Mouse (Mus musculus) layer of hippocampus, postnatal 14 days (tissue): ENCODE results near the gene Disc1. TPM values are rescaled to one million over a fixed set of nuclear protein-coding genes. Genes with fewer than 3 reads are reported as not detected.

ENCODE experiments used
- DNase-seq, 2 experiments: peaks; one replicate each; pipeline ENCODE4 v3.0.0; 2021 to 2022; ENCODE audit warnings: low spot score in 2 of 2, mixed read lengths in 1 of 2
- long read RNA-seq, 2 experiments: library from polyadenylated mRNA; stranded (forward); transcript quantifications; one replicate each; pipeline ENCODE4 v2.0.0; 2021
- total RNA-seq, 2 experiments: library from RNA; stranded (reverse); gene quantifications; 2 replicates each; pipeline ENCODE4 v1.2.3; 2021

The Disc1 gene
- total RNA-seq, result 1 to 10 TPM; 4.5 to 5.7 TPM
- long read RNA-seq, experiment 1, partial matches to known transcripts, result 0 of 1 reads
- long read RNA-seq, experiment 1, other reads (novel, unspliced or antisense), result 1 of 1 reads
- long read RNA-seq, experiment 2, result 0 reads

DNA sequence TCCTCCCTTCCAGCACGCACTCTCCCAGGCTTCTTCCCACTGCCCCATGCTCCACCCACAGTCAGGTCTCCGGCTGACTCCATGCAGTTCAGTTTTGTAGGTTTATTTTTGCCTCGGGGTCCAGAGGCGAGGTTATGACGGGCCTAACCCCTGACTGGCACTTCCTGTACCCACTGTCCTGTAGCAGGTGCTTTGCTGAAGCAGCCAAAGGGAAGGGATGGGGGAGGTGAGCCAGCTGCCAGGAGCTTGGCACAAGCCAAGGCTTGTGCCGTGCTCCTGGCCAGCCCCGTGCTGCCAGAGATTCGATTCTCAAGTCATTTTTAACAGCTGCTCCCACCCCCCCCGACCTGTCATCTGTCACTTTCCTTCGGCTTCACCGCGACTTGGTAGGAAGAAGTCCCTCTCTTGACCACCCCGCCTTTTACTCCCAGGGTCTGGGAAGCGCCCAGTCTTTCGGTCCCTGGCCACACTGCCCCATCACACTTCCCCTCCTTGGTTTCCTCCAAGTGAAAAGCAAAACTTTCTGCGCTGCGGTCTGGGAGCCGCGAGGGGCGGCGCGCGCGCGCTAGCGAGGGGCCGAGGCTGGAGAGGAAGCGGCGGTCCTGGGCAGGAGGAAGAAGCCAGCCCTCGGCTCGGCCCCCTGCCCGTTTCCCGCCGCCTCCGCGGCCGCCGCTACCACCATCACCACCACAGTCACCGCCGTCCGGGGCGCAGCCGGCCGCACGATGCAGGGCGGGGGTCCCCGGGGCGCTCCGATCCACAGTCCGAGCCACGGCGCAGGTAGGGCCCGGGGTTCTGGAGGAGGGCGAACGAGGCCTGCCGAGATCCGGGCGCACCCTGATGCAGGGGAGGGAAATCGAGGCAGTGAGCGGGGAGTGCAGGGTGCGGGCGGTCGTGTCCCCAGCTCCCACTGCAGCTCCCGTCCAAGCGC is at the start of gene Disc1:
Gene Disc1 (plus strand): TSS at position 691 of the 931 bp plus-strand sequence.
- peak in 1 of 2 experiments; percentile 50 for DNase-seq

DNA sequence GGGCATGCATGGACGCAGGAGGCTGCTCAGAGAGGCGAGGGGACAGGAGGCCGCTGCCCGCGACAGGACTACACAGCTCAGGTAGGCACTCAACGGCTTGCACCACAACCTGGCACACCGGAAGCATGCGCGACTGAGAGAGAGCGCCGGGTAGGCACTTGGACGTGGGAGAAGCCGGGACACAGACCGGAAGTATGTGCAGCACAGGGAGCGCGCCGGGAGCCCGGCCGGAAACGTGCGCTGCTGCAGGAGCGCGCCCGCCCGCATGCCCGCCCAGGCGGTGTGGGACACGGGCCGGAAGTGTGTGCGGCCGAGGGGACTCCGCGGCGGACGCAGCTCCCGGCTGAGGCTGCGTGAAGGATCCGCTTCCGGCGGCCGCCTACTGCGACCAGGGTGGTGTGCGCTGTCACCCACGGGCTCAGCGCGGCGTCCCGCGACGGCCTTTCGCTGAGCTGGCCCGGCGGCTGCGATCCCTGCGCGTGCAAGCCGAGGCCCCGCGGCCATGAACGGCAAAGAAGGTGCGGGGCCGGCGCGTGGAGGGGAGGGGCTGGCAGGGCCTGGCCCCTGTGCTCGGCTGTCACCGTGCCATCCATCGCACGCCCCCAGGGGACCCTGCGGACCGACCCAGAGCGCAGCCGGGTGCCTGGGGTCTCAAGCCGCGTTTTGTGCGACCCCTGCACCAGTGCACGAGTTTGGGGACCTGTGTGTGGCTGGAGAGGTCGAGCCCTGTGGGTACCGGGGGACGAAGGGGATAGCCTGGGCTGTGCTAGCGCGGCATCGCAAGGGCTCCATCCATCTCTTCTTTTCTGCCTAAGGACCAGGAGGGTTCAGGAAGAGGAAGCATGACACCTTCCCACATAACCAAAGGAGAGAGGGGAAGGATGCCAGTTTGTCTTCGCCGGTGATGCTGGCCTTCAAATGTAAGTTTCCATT is 41.0 kb upstream of the Disc1 start, which contains the start of gene Tsnax:
Gene Tsnax (plus strand): TSS at position 303 of the 933 bp plus-strand sequence.
- peak; percentile 92 to 94 for DNase-seq

DNA sequence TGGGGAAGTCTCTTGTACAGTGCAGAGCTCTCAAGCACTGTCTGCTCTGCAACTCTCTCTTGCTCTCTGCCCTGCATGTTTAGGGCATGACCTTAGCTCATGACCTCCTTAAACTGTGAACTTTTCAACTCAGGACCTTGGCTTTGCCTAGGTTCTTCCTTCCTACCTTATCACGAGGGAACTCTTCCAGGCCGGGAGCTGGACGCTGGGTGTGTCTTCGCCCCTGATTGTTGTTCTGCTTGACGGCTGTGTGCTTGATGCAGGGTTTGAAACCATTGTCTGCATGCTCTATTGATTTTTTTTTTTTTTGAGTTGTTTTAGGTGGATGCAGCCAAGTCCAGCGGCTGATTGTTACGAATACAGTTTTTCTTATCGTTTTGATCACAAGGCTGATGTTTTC is 29.9 kb upstream of the Disc1 start:
- no peak for DNase-seq

DNA sequence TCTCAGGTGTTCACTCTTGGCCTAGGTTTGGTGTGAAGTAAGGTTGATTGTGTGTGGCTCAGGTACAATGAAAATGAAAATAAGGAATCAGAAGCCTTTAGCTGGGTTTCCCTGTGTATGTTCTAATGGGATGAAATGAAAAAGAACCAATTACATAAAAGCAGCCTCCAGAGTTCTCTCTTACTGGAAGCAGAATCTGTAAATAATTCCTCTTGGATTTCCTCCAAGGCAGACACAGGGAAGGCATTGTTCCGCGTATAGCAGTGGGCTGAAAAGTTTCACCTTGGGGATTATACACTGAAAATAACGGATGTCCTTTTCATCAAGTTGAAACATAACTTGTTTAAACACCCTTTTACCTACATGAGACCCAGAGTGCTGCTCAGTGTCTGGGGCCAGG is 26.8 kb upstream of the Disc1 start:
- DNase-seq, result no peak

DNA sequence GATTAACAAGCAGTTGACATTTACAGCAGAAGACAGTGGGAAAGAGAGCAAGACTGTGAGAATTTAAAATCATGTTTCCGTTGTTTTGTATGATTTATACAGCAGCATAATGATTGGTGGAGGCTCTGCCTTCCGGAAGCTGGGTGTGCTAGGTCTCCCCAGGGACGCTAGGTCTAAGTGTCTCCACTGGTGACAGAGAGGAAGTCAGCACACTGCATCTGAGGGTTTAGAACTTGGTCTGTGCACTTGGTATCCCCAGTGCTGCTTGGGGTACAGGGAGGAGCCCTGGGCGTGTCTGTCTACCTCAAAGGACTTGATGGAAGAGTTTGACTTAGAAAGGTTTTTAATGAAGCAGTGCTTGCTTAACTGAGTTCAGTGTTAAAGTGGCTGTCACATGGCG is 25.2 kb upstream of the Disc1 start:
- DNase-seq, result no peak

DNA sequence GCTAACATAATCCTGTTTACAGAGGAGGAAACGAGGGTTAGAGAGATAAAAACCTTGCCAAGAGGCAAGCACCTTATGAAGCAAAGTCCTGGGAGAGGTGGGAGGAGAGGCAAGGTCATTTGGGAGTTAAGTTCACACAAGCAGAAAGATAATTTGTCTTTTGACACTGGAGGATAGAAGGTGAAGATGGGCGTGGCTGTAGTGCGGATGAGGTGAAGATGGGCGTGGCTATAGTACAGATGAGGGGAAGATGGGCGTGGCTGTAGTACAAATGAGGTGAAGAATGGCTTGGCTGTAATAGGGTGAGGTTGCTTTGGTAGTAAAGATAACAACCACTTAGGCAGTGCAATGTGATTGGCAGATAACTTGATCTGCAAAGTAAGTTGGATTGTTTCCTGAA is 22.7 kb upstream of the Disc1 start:
- DNase-seq, result no peak

DNA sequence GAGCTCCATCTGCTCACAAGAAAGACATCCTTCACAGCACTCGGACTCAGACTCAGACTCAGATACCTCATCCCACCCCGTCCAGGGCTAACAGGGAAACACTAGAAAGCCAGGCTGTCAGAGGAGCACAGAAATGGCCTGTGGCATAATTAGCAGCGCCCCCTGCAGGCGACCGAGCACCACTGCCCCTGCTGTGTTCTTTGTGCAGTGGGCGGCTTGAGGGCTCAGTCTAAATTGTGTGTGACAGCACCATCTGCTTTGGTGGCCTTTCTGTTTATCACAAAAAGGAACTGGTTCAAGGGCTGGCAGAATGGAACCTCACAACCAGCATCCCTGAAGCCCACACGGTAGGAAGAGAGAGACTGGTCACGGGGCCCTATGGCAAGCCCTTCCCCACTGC is 19.3 kb upstream of the Disc1 start:
- DNase-seq, result peak; percentile 67 to 71

DNA sequence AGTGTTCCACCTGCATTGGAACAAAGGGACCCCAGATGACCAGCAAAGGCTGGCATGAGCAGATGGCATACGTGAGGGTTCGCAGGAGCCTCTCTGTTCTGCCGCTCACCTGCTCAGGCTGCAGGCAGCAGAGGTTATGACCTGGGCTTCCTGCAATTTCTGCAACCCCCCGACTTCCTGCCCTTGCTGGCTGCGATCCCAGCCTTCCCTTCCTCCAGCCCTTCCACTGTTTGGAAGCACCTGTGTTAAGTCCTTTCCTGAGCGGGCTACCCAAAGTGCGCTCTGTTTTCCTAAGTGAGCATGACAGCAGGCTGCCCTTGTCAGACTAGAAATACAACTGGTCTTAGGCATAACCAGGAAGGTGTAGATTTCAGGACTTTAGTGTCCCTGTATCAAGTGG is 16.9 kb upstream of the Disc1 start:
- DNase-seq, result no peak

DNA sequence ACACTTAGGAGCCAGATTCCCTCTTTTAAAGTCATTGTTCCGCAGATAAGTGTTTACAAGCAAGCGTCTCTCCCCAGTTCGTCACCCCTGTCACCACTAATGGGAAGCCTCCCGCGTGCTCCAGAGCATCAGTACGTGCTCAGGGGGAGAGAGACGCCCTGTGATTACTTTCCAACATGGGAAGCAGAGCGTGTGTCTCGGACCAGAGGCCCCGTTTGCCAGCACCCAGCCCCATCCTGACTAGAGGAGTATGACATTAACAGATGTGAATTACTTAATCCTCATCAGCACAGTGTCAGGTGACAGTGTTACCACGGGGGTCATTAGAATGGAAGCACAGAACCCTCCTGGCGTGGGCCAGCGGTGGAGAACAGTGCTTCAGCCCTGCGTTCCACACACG is 15.3 kb upstream of the Disc1 start:
- DNase-seq, result no peak

DNA sequence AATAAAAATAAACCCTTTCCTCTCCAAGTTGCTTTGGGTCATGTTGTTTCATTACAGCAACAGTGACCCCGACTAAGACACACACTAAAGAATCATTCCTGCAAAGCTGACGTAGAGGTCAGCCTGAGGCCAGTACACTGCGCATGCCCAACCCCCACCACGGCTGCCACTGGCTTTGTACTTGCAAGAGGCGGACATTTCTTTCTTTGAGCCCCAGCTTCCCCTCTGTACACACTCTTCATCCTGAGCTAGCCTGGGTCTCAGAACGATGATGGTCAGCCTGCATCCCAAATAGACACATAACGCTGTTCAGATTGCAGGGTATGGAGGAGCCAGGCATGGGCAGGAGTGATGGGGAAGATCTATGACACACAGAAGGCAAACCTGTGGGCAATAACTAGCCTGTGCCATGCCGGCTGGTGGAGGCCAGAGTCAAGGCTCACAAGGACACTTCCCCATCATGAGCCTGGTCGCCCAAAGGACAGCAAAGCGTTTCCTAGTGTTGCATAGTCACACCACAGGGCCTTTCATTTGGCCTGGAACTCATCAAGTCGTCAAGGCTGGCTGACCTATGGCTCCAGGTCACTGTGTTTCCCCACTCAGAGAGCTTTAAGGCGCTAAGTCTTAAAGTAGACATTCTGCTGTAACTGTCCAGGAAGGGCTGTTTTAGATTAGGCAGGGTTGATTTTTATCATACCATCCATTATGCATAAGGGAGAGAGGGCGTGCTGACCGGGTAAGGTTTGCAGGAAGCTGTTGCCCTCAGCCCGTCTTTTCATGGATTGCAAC is 13.2 kb upstream of the Disc1 start:
- no peak for DNase-seq

DNA sequence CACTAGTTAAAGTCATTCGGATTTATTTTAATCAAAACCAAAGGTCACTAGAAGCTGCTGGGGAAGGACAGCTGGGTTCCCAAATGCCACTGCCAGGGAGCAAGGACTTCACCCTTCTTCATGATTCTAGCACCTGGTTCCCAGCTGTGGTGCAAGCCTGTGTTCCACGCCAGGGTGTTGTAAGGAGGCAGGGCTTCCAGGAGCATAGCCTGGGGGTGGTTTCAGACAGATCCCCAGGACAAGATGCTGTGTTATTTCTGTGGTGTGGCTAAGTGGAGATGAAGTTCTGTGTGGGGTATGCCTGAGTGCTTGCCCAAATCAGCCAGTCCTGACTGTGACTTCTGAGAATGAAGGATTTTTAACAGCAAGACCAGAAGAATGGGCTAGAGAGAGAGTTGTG is 12.5 kb upstream of the Disc1 start:
- no peak for DNase-seq

DNA sequence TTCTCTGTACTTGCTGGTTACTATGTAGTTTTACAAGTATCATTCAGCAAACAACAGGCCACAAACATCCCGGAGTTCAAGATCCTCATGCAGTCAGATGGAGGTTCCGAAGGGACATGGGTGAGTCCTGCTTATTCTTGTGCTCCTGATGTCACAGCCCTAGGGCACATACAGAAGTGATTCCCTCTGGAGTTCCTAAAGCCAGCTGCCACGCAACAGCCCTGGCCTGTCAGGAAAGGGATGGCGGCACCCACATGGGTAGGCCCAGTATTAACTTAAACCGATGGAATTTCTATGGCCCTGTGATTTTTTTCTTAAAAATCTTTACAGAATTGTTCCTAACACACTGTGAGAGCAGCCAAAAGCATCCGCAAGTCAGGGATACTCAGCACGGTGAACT is 10.6 kb upstream of the Disc1 start:
- DNase-seq, result no peak

DNA sequence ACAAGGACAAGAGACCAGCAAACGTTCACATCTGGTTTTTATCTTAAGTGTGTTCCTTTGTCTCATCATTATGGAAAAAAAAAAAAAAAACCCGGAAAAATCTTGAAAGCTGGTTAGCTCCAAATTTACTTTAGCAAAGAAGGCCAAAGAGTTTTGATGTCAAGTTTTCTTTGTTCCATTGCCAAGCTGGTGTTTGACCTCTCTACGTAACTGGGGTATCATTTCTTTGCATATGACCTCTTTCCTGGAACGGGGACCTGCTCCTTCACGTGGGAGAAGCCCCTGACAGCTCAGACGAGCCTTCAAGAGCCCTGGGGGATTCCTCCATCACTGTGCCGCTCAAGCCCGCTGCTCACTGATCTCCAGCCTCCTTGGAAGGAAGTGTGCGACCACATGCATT is 10.1 kb upstream of the Disc1 start:
- DNase-seq, result no peak

DNA sequence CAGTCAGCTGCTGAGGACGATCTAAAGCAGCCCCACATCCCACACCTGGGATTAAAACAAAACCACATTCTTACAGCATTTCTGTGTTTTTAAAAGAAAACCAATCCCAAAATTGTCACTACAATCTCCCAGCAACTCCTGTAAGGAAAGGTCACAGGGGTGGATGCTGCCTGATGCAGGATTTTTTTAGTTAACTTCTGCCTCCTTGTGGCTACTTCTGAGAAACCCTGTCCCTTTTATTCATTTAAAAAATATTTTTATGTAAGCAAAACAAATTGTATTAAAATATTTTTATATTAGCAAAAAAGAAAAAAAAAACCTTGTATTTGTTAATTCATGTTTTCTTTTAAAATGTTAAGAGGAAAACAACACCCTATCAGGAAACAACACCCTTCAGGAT is 8.2 kb upstream of the Disc1 start:
- DNase-seq, result no peak

DNA sequence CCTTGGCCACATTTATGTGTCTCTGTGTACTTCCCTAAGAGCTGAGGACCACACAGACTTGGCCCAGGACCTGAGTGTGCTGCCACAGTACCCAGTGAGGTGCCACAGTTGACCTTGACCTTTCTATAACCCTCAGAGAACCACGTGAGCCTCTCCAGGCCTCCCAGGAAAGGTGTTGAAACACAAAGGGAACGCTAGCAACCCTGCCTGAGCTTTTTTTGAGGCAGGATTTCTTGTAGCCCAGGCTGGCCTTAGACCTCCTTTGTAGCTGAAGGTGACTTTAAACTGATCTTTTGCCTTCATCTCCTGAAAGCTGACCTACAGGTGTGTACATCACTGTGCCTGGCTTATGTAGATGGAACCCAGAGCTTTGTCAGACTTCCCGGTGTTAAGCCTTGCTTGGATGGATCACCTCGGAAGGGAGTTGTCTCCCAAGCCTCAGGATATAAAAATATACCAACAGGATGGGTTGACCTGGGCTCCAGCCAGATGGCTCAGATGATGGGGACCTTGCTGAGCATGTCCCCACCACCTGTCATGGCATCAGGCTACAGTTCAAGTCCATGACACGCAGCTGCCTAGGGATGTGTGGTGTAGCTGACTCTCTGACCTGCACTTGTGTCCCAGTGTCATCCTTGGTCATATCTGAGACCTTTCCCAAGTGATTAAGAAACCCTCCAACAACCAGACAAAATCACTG is 4.8 kb upstream of the Disc1 start:
- DNase-seq, result no peak

DNA sequence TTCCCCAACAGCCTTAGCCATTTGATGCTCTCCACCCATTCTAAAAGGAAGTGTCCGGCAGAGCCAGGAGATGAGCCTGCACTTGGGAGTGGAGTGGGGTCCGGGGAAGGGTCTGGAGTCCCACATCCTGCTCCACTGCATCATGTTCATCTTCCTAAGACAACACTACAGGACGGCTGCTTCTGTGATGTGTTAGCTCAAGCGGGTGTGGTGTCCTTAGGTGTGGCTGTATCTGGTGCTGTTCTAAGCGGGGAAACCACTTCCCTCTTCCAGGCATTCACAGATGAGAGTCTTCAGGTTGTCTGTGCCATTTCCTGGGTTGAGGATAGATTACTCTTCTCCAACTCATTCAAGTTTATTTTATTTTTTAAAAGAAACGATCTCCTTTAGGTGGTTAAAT is 4.2 kb upstream of the Disc1 start:
- no peak for DNase-seq

DNA sequence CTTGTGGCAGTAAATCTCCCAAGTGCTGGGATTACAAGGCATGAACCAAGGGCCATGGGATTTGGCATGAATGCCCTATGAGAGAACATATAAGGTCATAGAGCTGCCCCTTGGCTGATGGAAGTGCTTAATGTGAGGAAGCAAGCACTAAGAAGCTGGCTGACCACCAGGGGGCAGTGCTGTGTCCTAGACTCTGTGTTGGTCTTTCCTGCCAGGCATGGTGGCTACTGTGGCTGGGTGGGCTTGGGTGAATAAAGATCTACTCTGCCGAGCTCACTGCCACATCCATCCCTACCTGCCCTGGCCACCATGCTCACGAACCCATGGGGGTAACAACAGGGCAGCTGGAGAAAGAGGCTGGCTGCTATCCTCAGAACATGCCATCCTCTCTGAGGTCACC is 2.0 kb upstream of the Disc1 start:
- DNase-seq, result peak in 1 of 2 experiments; percentile 71

DNA sequence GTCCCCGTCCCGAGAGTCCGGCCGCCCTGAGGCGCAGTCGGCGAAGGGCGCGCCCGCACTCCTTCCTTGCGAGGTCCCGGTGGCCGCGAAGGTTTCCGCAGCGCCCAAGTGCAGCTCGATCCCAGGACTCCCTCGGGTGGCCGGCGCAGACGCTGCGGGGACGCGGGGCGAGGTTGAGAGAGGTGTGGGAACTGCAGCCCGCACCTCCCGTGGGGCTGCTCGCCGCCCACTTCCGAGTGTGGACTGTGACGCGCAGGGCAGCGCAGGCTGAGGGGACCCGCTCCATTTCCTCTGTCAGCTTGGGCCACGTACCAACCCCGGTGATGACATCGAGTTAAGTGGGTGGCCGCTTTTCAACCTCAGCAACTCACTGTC is 428 bp downstream of the Disc1 start:
- DNase-seq, result peak; percentile 41 to 54

DNA sequence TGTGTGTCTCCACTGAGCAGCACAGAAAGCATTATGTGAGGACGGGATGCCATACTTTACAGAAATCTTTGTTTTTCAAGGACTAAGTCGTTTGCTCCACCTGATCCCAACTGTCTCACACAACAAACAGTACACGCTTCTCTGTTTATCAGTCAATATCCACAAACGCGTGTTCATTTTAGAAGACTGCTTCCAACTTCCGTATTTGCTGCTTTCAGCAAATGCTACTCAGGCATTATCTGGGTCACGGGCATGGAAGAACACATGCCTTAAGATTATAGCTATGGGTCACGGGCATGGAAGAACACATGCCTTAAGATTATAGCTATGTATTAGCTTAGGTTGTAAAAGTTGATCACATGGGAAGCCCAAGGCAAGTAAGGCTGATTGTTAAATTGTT is 6.9 kb downstream of the Disc1 start:
- no peak for DNase-seq

DNA sequence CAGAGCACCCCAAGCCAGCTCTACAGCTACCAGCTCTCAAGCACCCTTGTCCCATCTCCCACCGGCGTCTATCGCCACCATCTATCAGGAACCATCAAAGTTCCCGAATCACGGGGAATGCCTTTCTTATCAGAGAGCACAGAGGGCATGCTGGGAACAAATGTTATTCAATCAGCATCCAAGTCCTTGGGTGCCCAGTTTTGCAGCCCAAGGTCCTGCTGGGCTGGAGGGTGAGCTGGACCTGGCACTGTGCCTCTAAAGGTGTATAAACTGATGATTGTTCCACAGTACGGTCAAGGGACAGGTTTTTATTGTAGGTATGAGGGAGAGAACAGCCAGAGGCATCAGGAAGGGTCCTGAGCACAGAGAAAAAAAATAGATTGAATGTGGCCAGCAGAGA is 11.6 kb downstream of the Disc1 start:
- DNase-seq, result no peak
